Mouse (Mus musculus) liver, adult 2 months (tissue): ENCODE results near the gene Evx2. TPM values are rescaled to one million over a fixed set of nuclear protein-coding genes. Genes with fewer than 3 reads are reported as not detected.

Experiments used
- DNase-seq: peaks from one replicate; pipeline ENCODE4 v3.0.0-alpha.2; 2011; ENCODE audit warnings: low read depth, low spot score; ENCODE audit errors: extremely low read depth
- H3K27ac ChIP-seq: fragments of 200-500 bp; replicated peaks from 2 replicates; pipeline ENCODE4 v1.5.1; 2012; ENCODE audit warnings: low read depth, mild to moderate bottlenecking, control low read depth, inconsistent platforms, low read length; ENCODE audit not compliant: insufficient read depth
- H3K27me3 ChIP-seq: fragments of 200-500 bp; 2 replicates; pipeline ENCODE4 v1.6.1; 2012; ENCODE audit warnings: mild to moderate bottlenecking, moderate library complexity, low read length, inconsistent platforms; ENCODE audit not compliant: control insufficient read depth, insufficient read depth
- H3K36me3 ChIP-seq: fragments of 200-500 bp; 2 replicates; pipeline ENCODE4 v1.6.1; 2012; ENCODE audit warnings: low read length, inconsistent platforms; ENCODE audit not compliant: control insufficient read depth, insufficient read depth
- H3K4me1 ChIP-seq: fragments of 200-500 bp; 2 replicates; pipeline ENCODE4 v1.6.1; 2011; ENCODE audit warnings: low read length; ENCODE audit not compliant: control insufficient read depth, insufficient read depth
- H3K4me3 ChIP-seq: fragments of 200-500 bp; 2 replicates; pipeline ENCODE4 v1.5.1; 2011; ENCODE audit warnings: low read depth, mild to moderate bottlenecking, control low read depth, low read length, moderate library complexity; ENCODE audit not compliant: insufficient read depth
- H3K79me2 ChIP-seq: fragments of 200-500 bp; 2 replicates; pipeline ENCODE4 v1.6.1; 2012; ENCODE audit warnings: inconsistent platforms, mild to moderate bottlenecking, low read length, moderate library complexity; ENCODE audit not compliant: control insufficient read depth, insufficient read depth
- H3K9ac ChIP-seq: fragments of 200-500 bp; 2 replicates; pipeline ENCODE4 v1.6.1; 2012; ENCODE audit warnings: low read depth, mild to moderate bottlenecking, control low read depth, inconsistent platforms, low read length
- CTCF ChIP-seq: fragments of 200-500 bp; IDR thresholded peaks from 2 replicates; pipeline ENCODE4 v1.5.1; 2011; ENCODE audit warnings: low read depth, low read length, control low read depth
- POLR2A ChIP-seq: fragments of 200-500 bp; IDR thresholded peaks from 2 replicates; pipeline ENCODE4 v1.6.1; 2011; ENCODE audit warnings: low read length, control low read depth; ENCODE audit not compliant: insufficient read depth; ENCODE audit errors: extremely low read depth
- WGBS: fragments of 180-500 bp; shearing (Covaris S2); methylation state at CpG from one replicate; pipeline ENCODE4 v1.1.7; 2018; 5-methylcytosine and 5-hydroxymethylcytosine counted together
- polyA plus RNA-seq: library from polyadenylated mRNA; depleted of rRNA; stranded (reverse); fragments of >200 nt; gene quantifications from 2 replicates; pipeline ENCODE4 v1.2.3, GENCODE M21; 2012
- total RNA-seq: library from RNA; depleted of rRNA; stranded (reverse); fragments of >200 nt; gene quantifications from 2 replicates; pipeline ENCODE4 v1.2.3, GENCODE M21; 2014

The Evx2 gene
- total and polyA plus RNA-seq, 2 experiments, result not detected

DNA sequence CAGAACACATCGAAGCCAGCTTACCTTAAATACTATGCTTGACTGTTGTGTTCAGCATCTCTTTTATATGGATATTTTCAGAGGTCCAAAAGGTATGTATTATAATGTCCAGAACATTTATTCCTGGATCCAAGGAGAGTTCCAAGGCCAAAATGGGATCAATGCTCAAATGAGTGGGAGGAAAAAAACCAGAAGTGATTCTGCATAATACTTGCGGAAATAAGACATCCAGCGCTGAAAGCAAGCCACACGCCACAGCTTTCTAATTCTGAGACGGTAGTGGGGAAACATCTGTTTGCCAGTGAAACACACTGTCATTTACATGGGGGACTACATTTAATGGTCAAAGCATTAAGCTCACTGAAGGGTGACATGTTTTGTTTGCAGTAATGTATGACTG lies 16.9 kb downstream of the Evx2 start:
- Histone ChIP-seq H3K4me3 (no peak overlapping the region), H3K4me1 (no peaks in the 10 kb centered on the region), H3K79me2 (no peaks in the 10 kb centered on the region), H3K27ac (no peak overlapping the region), H3K27me3 (peaks cover 3% of the 10 kb centered on the region; the same call in 1 of the 2 replicates), H3K9ac (no peak overlapping the region), H3K36me3 (no peaks in the 10 kb centered on the region)
- TF ChIP-seq POLR2A (no peak), CTCF (no peak)
- WGBS, result 77% methylated on average over 5 of the region's 5 CpGs
- no peak for DNase-seq

DNA sequence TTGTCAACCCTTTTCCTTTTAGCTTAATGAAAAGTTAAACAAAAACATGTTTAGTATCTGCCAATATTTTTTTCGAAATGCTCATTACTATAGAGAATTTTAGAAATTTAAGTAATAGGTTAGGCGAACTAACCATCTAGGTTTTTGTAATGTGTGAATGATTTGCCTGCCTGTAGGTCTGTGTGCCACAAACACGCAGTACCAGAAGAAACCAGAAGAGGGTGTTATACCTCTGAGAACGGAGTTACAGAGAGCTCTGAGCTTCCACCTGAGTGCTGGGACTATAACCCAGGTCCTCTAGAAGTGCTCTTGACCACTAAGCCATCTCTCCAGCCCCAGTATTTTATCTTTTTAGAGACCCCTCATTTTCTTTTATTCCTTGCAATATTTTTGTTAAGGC lies 23.9 kb downstream of the Evx2 start:
- Histone ChIP-seq H3K27ac (no peak overlapping the region), H3K9ac (no peak overlapping the region), H3K27me3 (no peaks in the 10 kb centered on the region), H3K36me3 (no peaks in the 10 kb centered on the region), H3K4me3 (no peak overlapping the region), H3K79me2 (no peaks in the 10 kb centered on the region), H3K4me1 (no peaks in the 10 kb centered on the region)
- no peak for DNase-seq
- WGBS, result 68% methylated on average over 4 of the region's 4 CpGs
- no peak for TF ChIP-seq CTCF
- no peak for TF ChIP-seq POLR2A

DNA sequence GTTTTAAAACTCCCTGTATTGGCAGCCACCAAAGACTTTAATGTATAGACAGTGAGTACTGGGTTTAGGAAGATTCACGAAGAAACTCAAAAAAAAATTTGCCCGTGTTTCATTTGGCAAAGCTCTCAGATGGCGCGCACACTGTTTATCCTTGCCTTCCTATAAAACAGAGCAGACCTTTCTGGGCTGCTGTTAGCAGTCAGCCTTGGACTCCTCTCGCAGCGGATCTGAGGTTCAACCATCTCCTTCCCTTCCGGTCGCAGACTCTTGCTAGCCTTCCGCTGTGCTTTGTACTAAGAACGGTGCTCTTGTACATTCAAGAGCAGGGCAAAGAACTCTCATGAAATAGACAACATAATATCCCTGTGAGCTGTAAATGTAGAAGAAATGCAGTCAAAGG lies 39.0 kb downstream of the Evx2 start:
- Histone ChIP-seq H3K36me3 (no peaks in the 10 kb centered on the region), H3K9ac (no peak overlapping the region), H3K27me3 (no peaks in the 10 kb centered on the region), H3K27ac (no peak overlapping the region), H3K4me1 (no peaks in the 10 kb centered on the region), H3K79me2 (no peaks in the 10 kb centered on the region), H3K4me3 (no peak overlapping the region)
- DNase-seq, result no peak
- TF ChIP-seq CTCF (no peak), POLR2A (no peak)
- 90% methylated on average over 10 of the region's 10 CpGs for WGBS

DNA sequence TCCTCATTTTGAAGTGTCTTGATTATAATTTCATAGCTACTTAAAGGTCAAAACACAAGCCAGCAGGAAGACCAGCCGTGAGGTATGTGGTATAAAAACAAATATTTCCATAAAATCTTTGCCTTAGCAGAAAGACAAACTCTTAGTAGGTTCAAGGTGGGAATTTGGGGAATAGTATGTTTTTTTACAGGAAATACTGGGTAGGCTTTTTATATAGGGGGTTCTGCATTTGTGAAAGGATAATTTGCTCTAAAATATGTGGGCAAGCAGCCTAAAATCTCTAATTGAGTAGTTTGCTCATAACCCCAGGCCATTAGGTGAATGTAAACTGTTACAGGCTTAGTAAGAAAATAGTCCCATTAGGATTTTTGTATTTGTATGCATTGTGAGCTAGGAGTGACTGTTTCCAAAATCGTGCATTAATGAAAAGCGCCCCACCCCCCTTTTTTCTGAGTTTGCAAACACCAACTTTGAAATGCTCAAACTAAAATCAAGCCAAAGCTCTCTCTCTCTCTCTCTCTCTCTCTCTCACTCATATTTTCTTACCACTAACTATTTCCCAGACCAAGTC lies 39.6 kb downstream of the Evx2 start:
- TF ChIP-seq POLR2A, result no peak
- no peak for TF ChIP-seq CTCF
- H3K4me3 ChIP-seq, result no peak overlapping the region
- H3K4me1 ChIP-seq, result no peaks in the 10 kb centered on the region
- no peak for DNase-seq
- no peaks in the 10 kb centered on the region for H3K36me3 ChIP-seq
- H3K27me3 ChIP-seq, result no peaks in the 10 kb centered on the region
- no peaks in the 10 kb centered on the region for H3K79me2 ChIP-seq
- no peak overlapping the region for H3K27ac ChIP-seq
- H3K9ac ChIP-seq, result no peak overlapping the region
- 79% methylated on average over 3 of the region's 3 CpGs for WGBS

DNA sequence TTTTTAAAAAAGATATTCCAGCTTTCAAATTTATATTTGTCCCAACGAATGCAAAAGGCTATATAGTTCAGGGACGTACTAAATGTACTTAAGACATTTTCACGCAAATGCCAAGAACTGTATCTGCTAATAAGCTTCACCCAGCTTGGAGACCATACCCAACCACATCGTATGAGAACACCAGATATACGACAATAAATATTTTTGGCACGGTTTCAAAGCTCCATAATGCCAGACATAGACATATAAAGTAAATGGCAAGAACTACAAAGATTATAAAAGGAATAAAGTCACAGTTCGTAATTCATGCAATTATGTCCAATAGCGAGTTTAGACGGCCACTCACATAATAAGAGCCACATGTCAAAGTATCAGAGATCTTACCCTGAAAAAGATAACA lies 41.7 kb downstream of the Evx2 start:
- Histone ChIP-seq H3K9ac (no peak overlapping the region), H3K79me2 (no peaks in the 10 kb centered on the region), H3K4me3 (no peak overlapping the region), H3K4me1 (no peaks in the 10 kb centered on the region), H3K27ac (no peak overlapping the region), H3K27me3 (no peaks in the 10 kb centered on the region), H3K36me3 (no peaks in the 10 kb centered on the region)
- no peak for DNase-seq
- TF ChIP-seq POLR2A, result no peak
- no peak for TF ChIP-seq CTCF
- 83% methylated on average over 9 of the region's 9 CpGs for WGBS

DNA sequence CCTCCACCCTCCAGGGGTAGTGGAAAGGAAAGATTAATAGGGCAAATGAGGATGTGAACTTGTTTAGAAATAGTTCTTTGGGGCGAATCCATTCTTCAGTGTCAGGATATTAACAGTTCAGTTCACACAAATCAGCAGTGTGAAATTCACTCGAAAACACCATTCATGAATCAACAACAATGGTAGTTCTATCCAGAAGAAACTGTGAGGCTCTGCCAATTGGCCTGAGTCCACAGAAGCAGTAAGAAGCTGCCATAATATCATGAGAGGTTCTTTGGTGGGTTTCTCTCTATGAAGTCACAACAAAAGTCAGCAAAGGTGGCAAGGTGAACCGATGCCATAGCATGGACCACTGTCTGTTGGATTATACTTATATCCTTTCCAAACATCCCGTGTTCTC lies 48.0 kb downstream of the Evx2 start:
- no peak for DNase-seq
- 79% methylated on average over 4 of the region's 4 CpGs for WGBS
- no peaks in the 10 kb centered on the region for H3K79me2 ChIP-seq

More for the DNA sequence above, 48.0 kb downstream of the Evx2 start:
- Histone ChIP-seq H3K27ac (no peak overlapping the region), H3K36me3 (no peaks in the 10 kb centered on the region), H3K27me3 (no peaks in the 10 kb centered on the region), H3K4me3 (no peak overlapping the region), H3K9ac (no peak overlapping the region), H3K4me1 (no peaks in the 10 kb centered on the region)
- TF ChIP-seq POLR2A (no peak), CTCF (no peak)
